Mouse (Mus musculus): ENCODE data around the gene Hspb9. TPM values are rescaled to one million over a fixed set of nuclear protein-coding genes. Genes with fewer than 3 reads are reported as not detected.
A peak's percentile ranks its signal among the peaks of the same experiment; 100 is the strongest.

The Hspb9 gene
- total RNA-seq, 1 experiment from 2014 or later = not detected

DNA sequence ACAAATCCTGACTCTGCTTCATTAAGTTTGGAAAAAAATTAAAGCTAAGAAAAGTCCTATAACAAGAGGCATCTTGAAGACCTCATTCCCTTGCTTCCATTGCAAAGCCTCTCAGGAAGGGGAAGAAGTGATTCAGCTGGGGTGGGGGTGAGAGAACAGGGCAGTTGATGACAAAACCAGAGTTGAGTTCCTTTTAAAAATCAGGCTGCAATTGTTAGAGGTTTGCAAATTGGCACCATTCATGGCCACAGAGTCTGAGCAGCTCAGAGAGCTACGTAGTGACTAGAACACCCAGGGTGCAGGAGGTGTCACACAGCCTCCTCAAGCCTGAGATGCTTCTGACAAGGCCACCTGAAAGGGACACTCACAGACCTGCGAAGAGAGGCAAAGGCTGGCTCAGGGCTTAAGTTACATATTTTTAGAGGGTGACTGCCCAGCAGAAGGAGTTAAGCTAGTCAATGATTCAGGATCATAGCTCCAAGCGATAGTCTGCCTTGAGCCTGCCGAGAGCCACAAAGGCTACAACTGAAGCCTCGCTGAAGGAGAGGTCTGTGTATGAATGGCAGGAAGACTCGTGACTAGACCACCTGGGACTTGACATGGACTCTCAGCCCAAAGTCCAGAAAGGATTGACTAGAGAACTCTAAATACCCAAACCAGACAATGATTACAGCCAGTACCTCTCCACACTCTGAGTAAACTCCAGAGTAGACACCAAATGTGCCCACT is 17.0 kb downstream of the Hspb9 start:
- no peak for DNase-seq

DNA sequence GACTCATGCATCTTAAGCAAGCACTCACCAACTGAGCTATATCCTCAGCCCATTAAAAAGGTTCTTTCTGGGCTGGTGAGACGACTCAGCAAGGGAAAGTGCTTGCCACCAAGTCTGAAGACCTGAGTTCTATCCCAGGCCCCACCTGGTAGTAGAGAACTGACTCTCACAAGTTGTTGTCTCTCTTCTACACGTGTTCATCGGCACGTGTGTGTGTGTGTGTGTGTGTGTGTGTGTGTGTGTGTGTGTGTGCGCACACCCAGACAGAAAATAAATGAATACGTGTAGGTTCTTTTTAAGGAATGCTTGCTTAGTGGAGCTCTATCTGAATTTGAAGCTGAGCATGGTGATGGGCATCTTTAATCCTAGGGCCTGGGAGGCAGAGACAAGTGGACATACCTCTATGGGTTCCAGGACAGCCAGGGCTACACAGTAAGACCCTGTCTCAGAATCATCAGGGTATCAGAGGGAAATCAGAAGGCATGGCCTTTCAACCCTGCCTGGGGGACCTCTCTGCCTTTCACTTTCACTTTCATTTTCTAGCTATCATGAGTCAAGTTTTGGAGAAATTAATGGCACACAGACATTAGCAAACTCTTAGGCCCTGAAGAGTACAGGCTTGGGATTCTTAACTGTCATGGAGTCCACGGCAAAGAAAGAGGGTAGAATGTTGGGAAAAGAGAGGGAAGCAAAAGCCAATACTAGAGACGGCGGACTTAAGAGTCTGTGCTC is 21.6 kb downstream of the Hspb9 start:
- no peak for DNase-seq

DNA sequence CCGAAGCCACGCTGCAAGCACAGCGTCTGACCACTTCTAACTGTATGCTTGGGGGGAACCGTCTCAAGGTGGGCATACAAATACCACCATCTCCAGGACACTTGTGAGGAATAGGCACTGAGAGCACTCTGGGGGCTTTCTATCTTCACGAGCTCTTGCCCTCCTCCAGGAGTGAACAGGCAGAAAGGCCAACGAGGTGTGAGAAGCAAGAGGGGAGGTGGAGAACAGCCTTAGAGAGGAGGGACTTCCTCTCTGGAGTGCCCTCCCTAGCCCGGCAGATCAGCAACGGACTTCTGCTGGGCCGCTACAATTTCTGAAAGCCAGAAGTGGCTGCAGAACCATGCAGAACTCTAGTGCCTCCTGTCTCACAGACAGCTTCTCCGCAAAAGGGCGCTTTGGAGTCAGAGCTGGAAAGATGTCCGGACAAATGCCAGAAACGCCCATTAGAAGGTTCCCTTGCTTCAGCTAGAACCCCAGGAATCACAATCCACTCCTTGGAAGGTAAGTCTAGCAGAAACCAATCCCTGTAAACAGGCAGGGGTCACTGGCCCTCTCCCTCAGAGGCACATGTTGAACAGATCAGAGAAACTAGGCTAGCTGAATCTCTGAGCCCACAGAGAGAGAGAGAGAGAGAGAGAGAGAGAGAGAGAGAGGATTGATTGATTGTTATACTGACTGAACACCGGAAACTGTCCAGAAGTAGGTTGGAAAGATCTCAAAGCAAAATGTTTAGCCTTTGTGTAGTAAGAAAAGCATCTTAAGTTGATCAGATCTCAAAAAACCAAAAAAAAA is 22.5 kb downstream of the Hspb9 start:
- DNase-seq = no peak

DNA sequence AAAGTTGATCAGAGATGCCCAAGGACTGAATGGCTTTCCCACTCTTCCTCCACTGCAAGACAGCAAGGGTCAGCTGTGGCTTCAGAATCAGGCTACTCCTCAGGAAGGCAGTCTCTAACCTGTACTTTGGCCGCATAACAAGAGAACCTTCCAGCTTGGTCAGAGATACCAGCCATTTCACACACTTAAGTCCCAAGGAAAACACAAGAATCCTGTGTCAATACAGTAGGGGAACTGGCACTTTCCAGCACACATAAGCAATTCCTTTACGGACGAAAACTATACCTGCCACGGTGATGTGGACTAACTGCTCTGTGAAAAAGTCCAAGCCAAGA is 23.1 kb downstream of the Hspb9 start:
- no peak for DNase-seq

DNA sequence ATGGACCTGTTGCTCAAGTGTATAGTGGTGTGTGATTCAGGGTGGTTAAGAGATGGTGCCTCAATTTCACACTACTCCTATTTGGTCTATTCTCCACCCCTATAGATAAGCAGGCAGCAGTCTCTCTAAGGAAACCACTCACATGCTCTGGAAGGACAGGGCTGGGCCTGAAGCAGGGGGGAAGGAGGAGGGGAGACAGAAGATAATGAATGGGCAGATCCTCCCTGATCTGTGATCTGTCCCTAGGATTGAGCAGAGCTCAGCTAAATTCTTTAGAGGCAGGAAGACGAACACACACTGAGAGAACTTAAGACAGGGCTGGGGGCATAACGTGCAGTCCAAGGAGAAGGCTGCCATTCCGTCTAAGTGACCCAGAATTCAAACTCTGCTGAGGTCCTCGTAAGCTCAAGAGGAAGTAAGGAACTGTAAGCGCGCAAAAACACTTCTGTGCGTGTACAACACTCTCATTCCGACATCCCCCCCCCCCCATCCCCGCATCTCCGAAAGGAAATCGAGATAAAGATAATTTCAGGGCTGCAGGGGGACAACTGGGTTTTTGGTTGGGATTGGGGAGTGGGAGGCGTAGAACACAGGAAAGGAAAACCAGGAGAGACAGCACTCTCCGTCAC is 23.6 kb downstream of the Hspb9 start:
- no peak for DNase-seq

DNA sequence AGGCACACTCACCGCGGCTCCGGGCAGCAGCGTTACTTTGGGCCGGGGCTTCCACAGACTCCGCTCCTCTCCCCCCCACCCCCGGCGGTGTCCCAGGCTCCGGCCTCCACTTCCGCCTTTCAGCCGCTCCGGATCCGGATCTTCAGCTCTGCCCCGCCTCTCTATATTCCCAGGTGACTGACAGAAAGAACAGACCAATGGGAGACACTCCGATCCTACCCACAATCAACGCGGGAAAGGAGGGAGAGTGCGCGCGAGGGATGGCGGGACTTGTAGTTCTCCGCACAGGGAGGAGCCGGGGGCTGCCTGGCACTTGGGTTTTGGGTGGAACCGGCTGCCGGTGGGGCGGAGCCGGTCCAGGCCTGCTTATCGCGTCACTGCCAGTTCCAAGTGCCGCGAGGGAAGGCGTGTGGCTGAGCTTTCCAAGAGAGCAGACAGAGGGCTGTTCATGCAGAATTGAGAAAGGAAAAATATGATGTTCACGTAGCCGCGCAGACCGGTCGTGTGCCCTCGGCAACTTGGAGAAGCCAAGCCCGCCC is 24.5 kb downstream of the Hspb9 start, which contains the start of gene Rab5c:
TSS of gene Rab5c (minus strand) at position 150 of the 539 bp plus-strand sequence.
- DNase-seq = peak; percentile 96

DNA sequence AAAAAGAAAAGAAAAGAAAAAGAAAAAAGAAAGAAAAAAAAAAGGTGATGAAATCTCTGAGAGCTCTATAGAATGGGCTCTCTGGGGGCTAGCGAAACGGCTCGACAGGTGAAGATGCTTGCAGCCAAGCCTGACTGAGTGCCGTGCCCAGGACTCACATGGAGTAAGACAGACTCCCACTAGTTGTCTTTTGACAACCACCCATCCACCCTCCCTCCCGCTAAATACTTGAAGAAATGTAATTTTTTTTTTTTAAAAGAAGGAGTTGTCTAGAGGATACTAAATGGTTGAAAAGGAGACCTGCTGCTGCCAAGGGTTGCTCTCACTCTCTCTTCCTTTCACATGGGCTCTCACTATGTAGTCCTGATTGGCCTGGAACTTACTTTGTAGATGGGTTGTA is 25.1 kb downstream of the Hspb9 start:
- no peak for DNase-seq

DNA sequence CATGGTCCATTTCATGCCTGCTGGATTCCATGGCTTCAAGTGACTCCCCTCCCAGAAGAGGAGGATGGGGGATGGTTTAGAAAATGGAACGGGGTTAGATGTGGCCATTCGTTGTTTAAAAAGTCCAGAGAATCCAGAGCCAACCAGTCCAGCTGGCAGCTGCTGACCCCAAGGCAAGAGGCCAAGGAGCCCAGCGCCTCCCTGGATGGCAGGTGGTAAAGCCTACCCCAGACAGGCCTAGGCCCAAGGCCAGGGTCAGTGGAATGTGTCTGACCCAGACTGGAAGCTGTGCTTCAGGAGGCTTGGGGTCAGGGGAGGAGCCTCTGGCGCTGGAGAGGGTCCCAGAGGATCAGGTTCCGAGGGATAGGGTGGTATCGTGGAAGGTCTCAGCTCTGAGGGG is 27.7 kb downstream of the Hspb9 start:
- DNase-seq = peak; percentile 37

DNA sequence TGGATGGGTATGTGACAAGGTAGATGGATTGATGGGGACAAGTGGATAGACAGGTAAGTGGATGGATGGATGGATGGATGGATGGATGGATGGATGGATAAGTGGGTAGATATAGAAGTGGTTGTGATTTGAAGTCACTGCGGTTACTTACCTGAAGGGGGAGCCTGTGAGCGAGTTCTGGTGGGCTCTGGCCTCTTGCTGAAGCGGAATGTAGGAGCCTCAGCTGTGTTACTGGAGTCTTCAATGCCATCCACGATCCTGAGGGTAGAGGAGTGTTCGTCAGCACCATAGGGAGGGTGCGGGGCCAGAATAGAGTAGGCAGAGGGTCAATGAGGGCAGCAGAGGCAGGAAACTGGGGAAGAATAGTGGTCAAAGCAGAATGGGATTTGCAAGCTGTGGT is 31.4 kb downstream of the Hspb9 start:
- DNase-seq = peak; percentile 42

DNA sequence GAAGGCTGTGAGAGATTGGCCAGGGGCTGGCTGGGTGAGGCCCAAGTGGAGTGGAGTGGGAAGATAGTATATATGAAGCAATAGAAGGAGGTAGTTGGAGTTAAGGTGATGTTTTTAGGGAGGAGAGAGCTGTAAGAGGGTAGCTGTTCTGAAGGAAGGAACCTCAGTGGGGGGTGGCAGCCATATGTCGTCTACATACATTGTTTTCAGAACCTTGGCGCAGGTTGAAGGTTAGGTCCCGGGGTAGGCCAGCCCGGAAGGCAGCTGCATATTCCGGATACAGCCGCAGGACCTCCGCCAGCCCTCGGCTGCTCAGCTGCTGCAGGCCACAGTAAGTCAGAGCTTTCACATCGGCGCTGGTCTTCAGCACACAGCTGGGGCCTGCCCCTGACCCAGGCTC is 32.9 kb downstream of the Hspb9 start:
- no peak for DNase-seq

DNA sequence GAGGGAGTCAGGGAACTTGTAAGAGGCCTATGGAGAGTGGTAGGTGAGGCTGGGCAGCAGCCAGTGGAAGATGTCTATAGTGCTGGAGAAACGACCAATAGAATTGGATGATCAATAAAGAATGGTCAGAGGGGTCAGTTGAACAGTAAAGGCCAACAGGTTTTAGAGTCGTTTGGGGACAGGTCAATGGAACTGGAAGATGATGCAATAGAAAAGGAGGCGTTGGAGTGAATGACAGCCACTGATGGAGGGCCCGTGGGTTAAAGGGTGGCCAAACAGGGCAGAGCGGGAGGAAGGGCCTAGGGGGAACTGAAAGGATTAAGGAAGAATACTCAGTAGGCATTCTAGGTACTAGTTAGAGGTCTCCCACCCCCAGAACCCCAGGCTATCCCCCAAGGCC is 33.5 kb downstream of the Hspb9 start:
- no peak for DNase-seq

DNA sequence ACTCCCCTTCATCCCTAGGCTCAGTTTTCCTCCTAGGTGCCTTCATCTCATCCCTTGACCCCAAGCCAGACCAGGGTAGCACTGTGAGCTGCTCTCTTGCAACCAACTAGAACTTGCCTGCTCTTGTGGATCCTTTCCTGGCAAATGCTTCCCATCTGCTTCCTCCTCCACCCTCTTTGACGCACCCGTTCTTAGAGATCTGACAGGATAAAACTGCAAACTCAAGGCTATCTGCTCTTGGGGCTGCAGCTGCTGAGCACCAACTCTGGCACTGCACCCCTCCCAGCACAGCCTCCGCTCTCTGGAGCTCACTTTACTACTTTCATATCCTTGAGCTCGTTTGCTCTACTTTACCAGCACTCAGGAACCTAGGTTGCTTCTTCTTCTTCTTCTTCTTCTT is 35.0 kb downstream of the Hspb9 start:
- DNase-seq = no peak

DNA sequence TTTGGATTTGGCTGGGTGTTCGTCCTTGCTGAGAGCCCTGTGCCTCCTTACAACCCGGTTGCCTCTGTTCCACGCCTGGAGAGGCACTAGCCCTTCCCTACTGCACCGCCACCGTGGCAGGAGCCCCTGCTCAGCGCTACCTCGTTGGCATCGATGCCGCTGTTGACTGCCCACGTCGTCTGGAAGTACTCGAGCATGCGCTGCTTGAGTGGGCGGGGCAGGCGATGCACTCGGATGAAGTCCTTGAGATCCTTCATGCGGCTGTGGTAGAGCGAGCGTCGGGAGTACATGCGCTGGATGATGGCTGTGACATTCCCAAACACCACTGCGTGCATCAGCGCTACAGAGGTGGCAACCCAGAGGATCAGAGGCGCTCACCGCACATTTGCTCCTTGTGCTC is 35.8 kb downstream of the Hspb9 start:
- DNase-seq = peak; percentile 46

DNA sequence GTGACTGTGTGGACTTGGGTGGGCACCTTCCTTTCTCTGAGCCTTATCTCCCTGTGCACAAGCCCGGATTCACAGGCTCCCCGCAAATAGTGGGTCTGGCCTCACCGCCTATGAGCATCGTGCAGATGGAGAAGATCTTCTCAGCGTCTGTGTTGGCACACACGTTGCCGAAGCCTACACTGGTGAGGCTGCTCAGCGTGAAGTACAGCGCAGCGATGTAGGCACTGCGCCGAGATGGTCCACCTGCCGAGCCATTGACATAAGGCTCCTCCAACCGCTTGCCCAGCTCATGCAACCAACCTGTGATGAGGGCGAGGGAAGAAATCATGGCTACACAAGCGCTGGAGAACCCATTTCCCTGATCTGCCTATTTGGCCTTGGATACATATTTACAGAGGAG is 36.5 kb downstream of the Hspb9 start:
- DNase-seq = no peak

DNA sequence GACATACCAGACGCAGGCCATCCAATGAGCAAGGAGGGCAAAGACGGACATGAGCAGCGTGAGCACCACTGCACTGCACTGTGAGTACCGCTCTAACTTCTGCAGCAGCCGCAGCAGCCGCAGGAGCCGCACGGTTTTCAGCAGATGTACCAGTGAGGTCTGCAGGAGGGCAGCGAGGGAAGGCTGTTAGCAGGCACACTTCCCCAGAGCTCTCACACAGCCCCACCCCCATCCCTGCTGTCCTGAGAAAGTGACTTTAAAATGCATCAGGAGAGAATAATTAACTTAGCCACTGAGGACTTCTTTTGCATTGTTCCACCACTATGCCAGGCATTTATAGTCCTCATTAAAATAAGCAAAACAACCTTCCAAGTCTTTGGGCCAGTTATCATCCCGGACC is 38.6 kb downstream of the Hspb9 start:
- no peak for DNase-seq

DNA sequence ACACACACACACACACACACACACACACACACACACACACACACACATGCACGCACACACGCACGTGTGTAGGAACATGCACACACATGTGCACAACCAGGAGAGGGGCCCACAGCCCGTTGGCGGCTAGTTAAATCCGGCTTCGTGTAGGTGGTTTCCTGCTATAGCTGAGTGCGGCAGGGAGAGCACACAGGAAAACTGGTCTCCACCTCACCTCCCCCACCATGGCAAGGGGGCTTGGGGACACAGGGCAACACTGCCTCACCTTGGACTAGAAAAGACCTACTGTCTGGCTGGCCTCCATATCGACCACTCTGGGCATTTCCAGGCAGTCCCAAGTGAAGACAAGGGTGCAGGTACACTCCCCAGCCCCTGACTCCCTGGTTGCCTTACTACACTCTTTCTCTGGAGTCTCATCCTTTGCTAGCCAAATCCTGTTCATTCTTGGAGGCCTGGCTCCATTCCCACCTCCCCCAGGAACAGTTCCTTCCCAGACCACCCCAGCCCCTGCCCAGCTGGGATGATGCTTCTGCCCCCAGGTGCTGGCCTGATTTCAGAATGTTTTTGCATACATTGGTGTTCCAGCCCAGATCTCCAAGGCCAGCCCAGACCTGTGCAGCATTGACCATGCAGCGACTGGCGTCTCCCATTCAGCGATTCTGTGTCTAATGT is 40.5 kb downstream of the Hspb9 start:
- no peak for DNase-seq

DNA sequence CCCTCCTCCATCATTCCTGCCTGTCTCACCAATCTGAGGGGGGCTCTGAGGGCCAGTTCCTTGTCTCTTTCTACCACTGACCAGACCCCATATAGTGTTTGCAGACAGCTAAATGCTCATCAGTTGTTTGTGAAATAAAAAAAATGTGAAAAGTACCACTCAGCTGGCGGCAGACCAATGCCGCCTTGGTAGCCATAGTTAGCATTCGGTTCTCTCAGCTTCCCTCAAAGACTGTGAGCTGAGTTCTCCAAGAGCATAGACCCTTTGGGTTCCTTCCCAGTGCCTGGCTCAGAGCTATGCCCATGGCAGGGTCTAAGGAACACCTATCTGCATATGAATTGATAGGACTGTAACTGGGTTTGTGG is 41.0 kb downstream of the Hspb9 start:
- no peak for DNase-seq

DNA sequence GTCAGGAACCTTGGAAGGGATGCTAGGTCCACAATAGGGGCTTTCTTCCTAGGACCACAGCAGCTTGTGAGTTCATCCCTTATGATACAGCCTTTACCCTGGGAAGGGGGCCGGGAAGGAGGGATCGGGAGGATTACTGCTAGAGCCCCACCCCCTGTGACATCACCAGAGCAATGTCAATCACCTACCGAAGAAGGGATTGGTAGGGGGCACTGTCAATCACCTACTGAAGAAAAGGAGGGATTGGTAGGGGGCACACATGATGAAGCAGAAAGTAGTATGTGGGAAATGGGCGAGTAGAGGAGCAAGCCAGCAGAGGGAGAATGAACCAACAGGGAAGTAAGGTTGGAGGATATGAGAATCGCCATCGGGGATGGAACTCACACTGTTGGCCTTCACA is 42.8 kb downstream of the Hspb9 start:
- no peak for DNase-seq

DNA sequence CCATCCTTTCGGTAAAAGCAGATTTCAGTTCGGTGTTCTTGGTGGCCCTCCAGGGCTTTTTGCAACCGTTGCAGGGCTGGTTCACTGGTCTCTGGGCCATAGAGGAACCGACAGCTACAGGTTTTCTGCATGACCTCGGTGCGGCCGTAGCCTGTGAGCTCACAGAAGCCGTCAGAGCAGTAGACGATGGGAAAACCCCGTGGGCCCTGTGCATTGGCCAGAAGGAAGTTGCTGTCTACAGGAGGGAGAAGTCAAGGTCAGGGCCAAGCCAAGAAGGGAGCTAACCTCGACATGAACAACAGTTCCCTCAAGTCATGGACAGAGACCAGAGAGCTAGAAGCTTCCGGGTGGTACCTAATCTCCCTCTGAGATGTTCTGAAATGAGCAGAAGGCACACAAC is 43.9 kb downstream of the Hspb9 start:
- no peak for DNase-seq

DNA sequence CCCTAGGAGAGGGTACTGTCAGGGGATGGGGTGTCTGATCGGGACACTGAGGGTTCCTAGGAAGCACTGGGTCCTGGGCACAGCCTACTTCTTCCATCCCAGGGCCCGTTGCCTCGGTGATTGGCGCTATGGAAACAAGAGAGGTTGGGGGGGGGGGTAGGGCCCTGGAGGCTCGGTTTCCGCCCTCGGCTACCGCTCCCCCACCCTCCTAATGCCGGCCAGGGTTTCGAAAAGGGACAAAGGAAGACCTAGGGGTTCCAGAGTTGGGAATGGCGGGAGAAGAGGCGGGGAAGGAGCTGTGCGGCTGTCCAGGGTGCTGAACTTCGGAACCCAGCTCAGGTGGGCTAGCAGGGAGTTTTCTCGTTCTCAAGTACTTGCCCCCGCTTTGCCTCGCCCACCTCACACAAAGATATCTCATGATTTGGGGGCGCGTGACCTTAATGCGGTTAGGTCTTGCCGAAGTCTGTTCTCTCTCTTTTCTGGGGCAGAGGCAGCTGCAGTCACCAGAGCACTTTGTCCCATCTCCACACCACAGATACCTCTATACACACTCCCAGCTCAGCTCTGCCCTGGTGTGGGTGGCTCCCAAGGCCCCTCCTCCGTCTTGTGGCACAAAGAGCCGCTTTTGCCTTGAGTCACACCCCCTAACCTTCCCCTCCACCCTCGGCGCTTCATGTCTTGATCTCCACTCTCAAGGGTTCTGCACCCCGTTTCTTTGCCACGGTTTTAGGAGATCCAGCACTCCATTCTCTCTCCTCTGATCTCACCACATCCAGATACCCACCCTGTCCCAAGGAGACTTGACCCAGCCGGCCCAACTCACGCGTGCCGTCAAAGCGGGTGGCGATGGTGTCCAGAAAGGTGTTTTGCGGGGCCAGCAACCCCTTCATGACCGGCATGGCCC is 45.3 kb downstream of the Hspb9 start:
- DNase-seq = peak; percentile 66

Data from adrenal gland, postnatal 25 days (tissue).